ENCODE assay signal across 17 mouse cellular contexts in the genomic region with DNA sequence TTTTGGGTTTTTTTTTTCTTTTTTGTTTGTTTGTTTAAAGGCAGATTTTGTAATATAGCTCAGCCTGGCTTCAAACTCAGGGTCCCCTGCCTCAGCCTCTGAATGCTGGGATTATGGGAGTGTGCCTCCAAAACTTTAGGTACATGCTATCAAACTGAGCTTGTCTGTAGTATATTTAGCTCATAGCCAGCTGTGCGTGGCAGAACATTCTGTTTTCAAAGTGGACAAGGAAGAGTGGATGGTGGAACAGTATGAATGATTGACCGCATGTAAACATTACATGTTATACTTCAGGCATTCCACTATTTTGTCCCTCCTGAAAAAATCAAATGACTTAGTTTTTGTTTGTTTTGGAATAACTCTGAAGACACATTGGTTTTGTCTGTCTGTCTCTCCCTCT. TPM values are rescaled to one million over a fixed set of nuclear protein-coding genes. Genes with fewer than 3 reads are reported as not detected.
DNase-seq lines count a peak whose midpoint lies in the region; ATAC-seq and TF ChIP-seq lines count a peak whose summit lies in the region.
"Had no signal": no experiment of that assay in that cellular context is flagged by ENCODE, and none has a peak within 500 bp of the region (broad histone marks: within the 10 kb centered on the region; RNA-seq: fewer than 3 reads in every experiment).

No protein-coding gene starts in this region.

- H3K4me2 ChIP-seq in heart, embryonic 16.5 days (ENCODE audit: low read depth, low read length): no peak overlapping the region; the same call in 1 of the 2 replicates
- H3K4me2 ChIP-seq in liver, postnatal 0 days (ENCODE audit: low read depth, low read length): no peak overlapping the region
- H3K4me2 ChIP-seq in liver, embryonic 12.5 days: no peak overlapping the region
- H3K4me2 ChIP-seq: embryonic facial prominence, embryonic 12.5 days; forebrain, embryonic 15.5 days; hindbrain, embryonic 13.5 days had no signal

- TF ChIP-seq CTCF in heart, adult 2 months (IDR thresholded peaks at IDR 0.05): no peak
- no peak for TF ChIP-seq CTCF in liver, postnatal 0 days (IDR thresholded peaks at IDR 0.05; ENCODE audit: low read depth)

- H3K9me3 ChIP-seq in heart, embryonic 16.5 days (replicated peaks; ENCODE audit: control insufficient read depth, low read length): no peaks in the 10 kb centered on the region
- H3K9me3 ChIP-seq in heart, embryonic 10.5 days: no peaks in the 10 kb centered on the region
- H3K9me3 ChIP-seq in liver, postnatal 0 days (ENCODE audit: low read length): no peaks in the 10 kb centered on the region
- no peaks in the 10 kb centered on the region for H3K9me3 ChIP-seq in liver, embryonic 12.5 days (replicated peaks)
- H3K9me3 ChIP-seq: embryonic facial prominence, embryonic 12.5 days; forebrain, embryonic 15.5 days; hindbrain, embryonic 13.5 days had no signal

- 40% methylated on average over 2 of the region's 2 CpGs for WGBS in heart, adult 2 months
- WGBS in heart, embryonic 16.5 days: 51% methylated on average over 2 of the region's 2 CpGs
- WGBS in heart, embryonic 10.5 days: 74% methylated on average over 2 of the region's 2 CpGs
- WGBS in liver, postnatal 0 days (ENCODE audit: insufficient replicate concordance): 78% methylated on average over 2 of the region's 2 CpGs
- 85% methylated on average over 2 of the region's 2 CpGs for WGBS in liver, embryonic 12.5 days (ENCODE audit: insufficient replicate concordance)

- peaks cover 4% of the 10 kb centered on the region; the same call in 1 of the 2 replicates for H3K79me2 ChIP-seq in heart, adult 2 months (replicated peaks; ENCODE audit: control insufficient read depth, insufficient read depth, low read length)

- H3K27me3 ChIP-seq in heart, adult 2 months (ENCODE audit: control insufficient read depth, insufficient read depth, low read length): no peaks in the 10 kb centered on the region
- H3K27me3 ChIP-seq in heart, embryonic 16.5 days (ENCODE audit: control insufficient read depth, insufficient read depth, low read length): no peaks in the 10 kb centered on the region
- no peaks in the 10 kb centered on the region for H3K27me3 ChIP-seq in heart, embryonic 10.5 days (ENCODE audit: insufficient read depth, poor library complexity, severe bottlenecking)
- H3K27me3 ChIP-seq in liver, postnatal 0 days (ENCODE audit: insufficient read depth, low read length): no peaks in the 10 kb centered on the region
- H3K27me3 ChIP-seq in liver, embryonic 12.5 days (replicated peaks): no peaks in the 10 kb centered on the region
- H3K27me3 ChIP-seq: embryonic facial prominence, embryonic 12.5 days; forebrain, embryonic 15.5 days; hindbrain, embryonic 13.5 days had no signal

- peak overlapping the region; percentile 27 for H3K27ac ChIP-seq in heart, adult 2 months
- H3K27ac ChIP-seq in heart, embryonic 16.5 days (ENCODE audit: low read length): peak overlapping the region; percentile 82
- no peak overlapping the region for H3K27ac ChIP-seq in heart, embryonic 10.5 days
- H3K27ac ChIP-seq in liver, postnatal 0 days (ENCODE audit: low read depth): peak overlapping the region; percentile 36; the same call in 1 of the 2 replicates
- H3K27ac ChIP-seq in liver, embryonic 12.5 days: no peak overlapping the region
- H3K27ac ChIP-seq: embryonic facial prominence, embryonic 12.5 days; forebrain, embryonic 15.5 days; hindbrain, embryonic 13.5 days; hindbrain, postnatal 0 days had no signal

- TF ChIP-seq EP300 in heart, adult 2 months (IDR thresholded peaks at IDR 0.05; ENCODE audit: insufficient read depth, low read depth, low read length): no peak
- no peak for TF ChIP-seq EP300 in liver, postnatal 0 days (IDR thresholded peaks at IDR 0.05; ENCODE audit: low read depth)

- H3K4me3 ChIP-seq in heart, adult 2 months: no peak overlapping the region
- no peak overlapping the region for H3K4me3 ChIP-seq in heart, embryonic 16.5 days (ENCODE audit: low read length)
- H3K4me3 ChIP-seq in heart, embryonic 10.5 days: no peak overlapping the region
- no peak overlapping the region for H3K4me3 ChIP-seq in liver, postnatal 0 days (ENCODE audit: low read depth, low read length)
- H3K4me3 ChIP-seq in liver, embryonic 12.5 days: no peak overlapping the region
- H3K4me3 ChIP-seq: embryonic facial prominence, embryonic 12.5 days; forebrain, embryonic 15.5 days; hindbrain, embryonic 13.5 days had no signal

- H3K9ac ChIP-seq in heart, adult 2 months (ENCODE audit: low read depth, low read length): no peak overlapping the region
- no peak overlapping the region for H3K9ac ChIP-seq in heart, embryonic 16.5 days (ENCODE audit: low read length)
- H3K9ac ChIP-seq in liver, postnatal 0 days (replicated peaks): no peak overlapping the region
- H3K9ac ChIP-seq in liver, embryonic 12.5 days: no peak overlapping the region
- H3K9ac ChIP-seq: embryonic facial prominence, embryonic 12.5 days; forebrain, embryonic 15.5 days; hindbrain, embryonic 13.5 days had no signal

- intact Hi-C loops in heart, adult 2 months (cut with DNase I): loop anchor here (2.0 to 5.0 kb wide), 2 partner anchors 40 to 52 kb away; a partner anchor contains a TSS

- TF ChIP-seq POLR2A in heart, adult 2 months (IDR thresholded peaks at IDR 0.05; ENCODE audit: insufficient read depth, low read depth, low read length): no peak

- peaks cover 19% of the 10 kb centered on the region for H3K36me3 ChIP-seq in heart, adult 2 months (ENCODE audit: control insufficient read depth, insufficient read depth, low read length)
- H3K36me3 ChIP-seq in heart, embryonic 16.5 days (ENCODE audit: control insufficient read depth, insufficient read depth): no peaks in the 10 kb centered on the region
- H3K36me3 ChIP-seq in heart, embryonic 10.5 days: peaks cover 19% of the 10 kb centered on the region; the same call in 1 of the 2 replicates
- peaks cover 4% of the 10 kb centered on the region; the same call in 1 of the 2 replicates for H3K36me3 ChIP-seq in liver, postnatal 0 days (replicated peaks; ENCODE audit: insufficient read depth, low read length)
- peaks cover 30% of the 10 kb centered on the region for H3K36me3 ChIP-seq in liver, embryonic 12.5 days
- H3K36me3 ChIP-seq: hindbrain, embryonic 13.5 days had no signal

- ATAC-seq in heart, embryonic 16.5 days (replicated peaks; ENCODE audit: extremely low read depth, insufficient read depth, low FRiP score): no peak
- ATAC-seq in liver, postnatal 0 days: 0 out of 2 replicates have a peak, but pooled peaks have one; percentile 29
- no peak for ATAC-seq in liver, embryonic 12.5 days
- ATAC-seq: forebrain, embryonic 15.5 days; hindbrain, postnatal 0 days had no signal

- DNase-seq in gastrocnemius, adult 18-20 months (ENCODE audit: low spot score): peak; percentile 6
- DNase-seq in gastrocnemius, postnatal 4 days (ENCODE audit: low spot score in 2 of 2): no peak
- no peak for DNase-seq in heart, adult 2 months
- no peak for DNase-seq in heart, adult 9 months (ENCODE audit: low spot score in 2 of 2)
- no peak for DNase-seq in heart, embryonic 10.5 days (ENCODE audit: low spot score)
- DNase-seq in liver, postnatal 0 days: no peak
- DNase-seq: adrenal gland, postnatal 10 days; cerebellum, adult 11-12 months; cerebellum, adult 9-10 months; cerebellum, postnatal 25 days; kidney, adult 18-20 months had no signal

- H3K4me1 ChIP-seq in heart, adult 2 months (ENCODE audit: control insufficient read depth, insufficient read depth, low read length): peaks cover 6% of the 10 kb centered on the region
- peaks cover 14% of the 10 kb centered on the region for H3K4me1 ChIP-seq in heart, embryonic 16.5 days (ENCODE audit: control insufficient read depth, insufficient read depth, low read length)
- no peaks in the 10 kb centered on the region; the same call in 1 of the 2 replicates for H3K4me1 ChIP-seq in heart, embryonic 10.5 days
- H3K4me1 ChIP-seq in liver, postnatal 0 days (ENCODE audit: insufficient read depth): 0 out of 2 replicates have a peak, but pooled peaks cover 3% of the 10 kb centered on the region
- H3K4me1 ChIP-seq in liver, embryonic 12.5 days: no peaks in the 10 kb centered on the region
- H3K4me1 ChIP-seq: embryonic facial prominence, embryonic 12.5 days; forebrain, embryonic 15.5 days; hindbrain, embryonic 13.5 days had no signal

RNA-seq across cellular contexts. Expression of a gene that starts 41.8 kb away (rescaled TPM):
- total RNA-seq in gastrocnemius, adult 18-20 months (2021): 10 to 100 TPM; 64.8 to 74.2 TPM
- 10 to 100 TPM; 72.7 to 75.8 TPM for total RNA-seq in gastrocnemius, postnatal 4 days (2021)
- 100 to 1,000 TPM; 134 to 153 TPM for total RNA-seq in heart, adult 2 months (2021)
- 66.5 and 98.1 TPM in 2 replicates for polyA plus RNA-seq in heart, adult 2 months (2012; rRNA removed)
- polyA plus RNA-seq in heart, embryonic 16.5 days (2015; fragmentation: Nextera tagmentation; extraction: Ambion mirVana): 145 and 148 TPM in 2 replicates
- 148 and 158 TPM in 2 replicates for polyA plus RNA-seq in heart, embryonic 10.5 days (2016; fragmentation: Nextera tagmentation; extraction: Ambion mirVana)
- polyA plus RNA-seq in liver, postnatal 0 days (2015; fragmentation: Nextera tagmentation; extraction: Ambion mirVana): 59.1 and 60.9 TPM in 2 replicates
- polyA plus RNA-seq in liver, embryonic 12.5 days (2016; fragmentation: Nextera tagmentation; extraction: Ambion mirVana): 133 and 139 TPM in 2 replicates

RNA-seq across cellular contexts. Expression of a gene that starts 42.4 kb away (rescaled TPM):
- 10 to 100 TPM; 31.0 to 33.3 TPM for total RNA-seq in gastrocnemius, adult 18-20 months (2021)
- 10 to 100 TPM; 37.8 to 41.8 TPM for total RNA-seq in gastrocnemius, postnatal 4 days (2021)
- total RNA-seq in heart, adult 2 months (2021): 10 to 100 TPM; 36.4 to 41.1 TPM
- polyA plus RNA-seq in heart, adult 2 months (2012; rRNA removed): 6.9 and 14.0 TPM in 2 replicates
- 14.5 and 15.6 TPM in 2 replicates for polyA plus RNA-seq in heart, embryonic 16.5 days (2015; fragmentation: Nextera tagmentation; extraction: Ambion mirVana)
- 14.1 and 14.5 TPM in 2 replicates for polyA plus RNA-seq in heart, embryonic 10.5 days (2016; fragmentation: Nextera tagmentation; extraction: Ambion mirVana)
- 3.7 and 4.1 TPM in 2 replicates for polyA plus RNA-seq in liver, postnatal 0 days (2015; fragmentation: Nextera tagmentation; extraction: Ambion mirVana)
- 8.0 and 8.9 TPM in 2 replicates for polyA plus RNA-seq in liver, embryonic 12.5 days (2016; fragmentation: Nextera tagmentation; extraction: Ambion mirVana)

Comparison
In these comparisons a context has a peak if more than half of its experiments do, and no peak if none do; other contexts are left out.
1. H3K27ac ChIP-seq: peak in heart, adult 2 months (single experiment), heart, embryonic 16.5 days (single experiment) and liver, postnatal 0 days (single experiment); none in heart, embryonic 10.5 days (single experiment) and liver, embryonic 12.5 days (single experiment).